Mouse (Mus musculus): ENCODE measurements around the gene Nup62.

The Nup62 gene

GRCm38 (mm10) chr7:44815721-44816469 is at the start of gene Nup62, which contains the start of gene Il4i1:
Gene Nup62, plus strand, starts transcription at chr7:44816088.
Gene Il4i1, plus strand, starts transcription at chr7:44816387.
- DNase-seq (ENCODE audit: low read depth, low spot score), result peak; percentile 98

DNA sequence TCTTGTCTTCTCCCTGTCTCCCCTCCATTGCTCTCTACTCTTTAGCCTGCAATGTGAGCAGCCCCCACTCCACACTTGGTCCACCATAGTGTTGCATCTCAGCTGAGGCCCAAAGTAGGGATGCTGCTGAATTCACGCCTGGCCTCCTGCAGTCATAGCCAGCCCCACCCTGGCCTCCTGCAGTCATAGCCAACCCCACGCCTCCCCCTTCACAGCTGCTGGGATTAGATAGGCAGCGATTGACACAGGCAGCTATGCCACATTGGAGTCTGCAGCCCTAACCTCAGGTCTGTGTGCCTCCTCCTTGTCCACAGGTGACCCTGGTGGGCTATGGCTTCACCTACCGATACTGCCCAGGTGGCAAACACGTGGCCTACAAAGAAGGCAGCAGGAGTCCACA is 47.8 kb upstream of the Nup62 start:
- DNase-seq (ENCODE audit: low read depth, low spot score), result no peak

DNA sequence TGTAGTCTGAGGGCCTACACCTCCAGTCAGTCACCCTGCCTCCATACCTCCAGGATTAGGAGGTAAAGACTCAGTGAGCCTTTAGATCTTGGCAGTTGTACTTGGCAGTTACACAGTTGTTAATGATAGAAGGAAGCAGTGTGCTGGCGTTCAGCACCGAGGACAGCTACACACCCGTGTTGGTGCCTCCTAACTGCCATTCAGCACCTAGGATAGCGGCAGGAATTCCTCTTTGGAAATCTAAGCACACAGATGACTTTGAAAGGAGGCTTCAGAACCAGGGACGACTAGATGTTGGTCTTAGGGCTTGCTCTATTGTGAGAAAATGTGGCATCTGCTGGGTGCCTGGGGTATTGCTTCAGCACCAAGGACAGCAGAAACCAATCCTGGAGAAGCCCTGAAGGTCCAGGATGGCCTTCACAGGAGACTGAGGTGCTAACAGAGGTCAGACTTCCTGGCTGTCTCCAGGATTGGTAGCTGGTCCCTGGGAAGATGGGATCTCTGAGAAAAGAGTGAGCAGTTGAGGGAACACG is 45.8 kb upstream of the Nup62 start:
- peak; percentile 55 for DNase-seq (ENCODE audit: low read depth, low spot score)

DNA sequence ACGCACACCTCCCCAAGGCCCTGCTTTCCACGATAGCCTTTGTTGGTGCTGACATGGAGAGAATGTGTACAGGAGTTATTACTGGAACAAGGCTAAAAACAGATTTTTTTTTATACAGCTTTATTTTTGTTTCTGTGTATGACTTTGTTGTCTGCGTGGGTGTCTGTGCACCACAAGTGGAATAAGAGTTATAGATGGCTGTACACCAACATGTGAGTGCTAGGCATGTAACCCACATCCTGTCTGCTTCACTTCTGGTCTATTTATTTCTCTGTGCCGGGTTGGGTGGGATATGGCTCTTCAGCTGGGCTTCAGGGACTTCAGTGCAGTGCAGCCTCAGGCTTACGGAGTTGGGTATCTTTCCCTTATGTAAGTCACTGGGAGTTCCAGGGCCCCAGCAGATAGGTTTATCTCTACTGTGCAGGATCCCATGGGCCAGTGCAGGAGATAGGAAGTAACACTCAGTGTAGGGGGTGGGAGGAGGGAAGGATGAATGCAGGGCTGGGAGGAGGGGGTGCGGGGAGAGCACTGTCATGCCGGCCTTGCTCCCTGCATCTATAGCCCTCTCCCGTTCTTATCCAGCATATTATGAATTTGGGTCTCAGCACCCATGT is 43.2 kb upstream of the Nup62 start:
- no peak for DNase-seq (ENCODE audit: low read depth, low spot score)

DNA sequence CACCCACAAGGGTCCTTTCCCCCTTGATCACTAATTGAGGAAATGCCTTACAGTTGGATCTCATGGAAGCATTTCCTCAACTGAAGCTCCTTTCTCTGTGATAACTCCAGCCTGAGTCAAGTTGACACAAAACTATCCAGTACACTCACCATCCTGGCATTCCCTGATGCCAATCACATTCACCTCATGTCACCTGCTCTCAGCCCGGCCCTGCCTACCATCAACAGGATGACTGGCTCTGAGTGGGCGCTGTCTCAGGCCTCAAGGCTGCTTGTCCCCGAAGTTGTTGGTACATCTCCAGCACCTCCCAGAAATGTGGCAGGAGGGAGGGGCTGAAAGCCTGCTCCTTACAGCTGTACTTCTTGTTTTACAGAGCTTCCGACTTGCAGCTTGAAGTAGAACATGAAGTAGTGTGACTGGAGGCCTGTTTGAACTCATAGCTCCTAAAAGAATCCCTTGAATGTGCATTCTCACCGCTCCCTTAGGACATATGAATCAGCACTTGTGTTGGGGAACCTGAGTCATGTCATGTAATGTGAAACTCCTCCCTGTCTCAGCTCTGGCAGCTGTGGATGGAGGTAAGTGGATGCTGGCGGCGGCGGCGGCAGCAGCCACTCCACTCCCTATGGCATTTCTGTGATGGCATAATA is 38.9 kb upstream of the Nup62 start:
- DNase-seq (ENCODE audit: low read depth, low spot score), result no peak

DNA sequence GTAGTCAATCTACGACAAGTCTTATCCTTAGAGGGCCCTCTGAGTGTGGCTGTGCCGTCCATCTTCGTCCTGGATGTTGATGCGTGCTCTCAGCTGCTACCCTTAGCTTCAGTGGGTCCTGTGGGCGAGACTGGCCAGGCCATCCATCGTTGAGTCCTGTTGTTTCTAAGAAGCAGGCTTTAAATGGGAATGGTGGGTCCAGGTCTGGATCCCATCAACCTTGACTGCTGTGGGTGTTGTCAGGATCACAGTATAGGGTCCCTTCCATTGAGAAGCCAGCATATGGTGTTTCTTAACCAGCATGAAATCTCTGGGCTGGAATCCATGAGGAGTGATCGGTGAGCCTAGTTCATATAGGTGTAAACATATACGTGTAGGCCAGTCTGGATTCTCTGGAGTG is 35.8 kb upstream of the Nup62 start:
- no peak for DNase-seq (ENCODE audit: low read depth, low spot score)

- DNase-seq (ENCODE audit: low read depth, low spot score), result no peak
These were observed 26.4 kb upstream of the Nup62 start for GRCm38 (mm10) chr7:44789531-44789930.

DNA sequence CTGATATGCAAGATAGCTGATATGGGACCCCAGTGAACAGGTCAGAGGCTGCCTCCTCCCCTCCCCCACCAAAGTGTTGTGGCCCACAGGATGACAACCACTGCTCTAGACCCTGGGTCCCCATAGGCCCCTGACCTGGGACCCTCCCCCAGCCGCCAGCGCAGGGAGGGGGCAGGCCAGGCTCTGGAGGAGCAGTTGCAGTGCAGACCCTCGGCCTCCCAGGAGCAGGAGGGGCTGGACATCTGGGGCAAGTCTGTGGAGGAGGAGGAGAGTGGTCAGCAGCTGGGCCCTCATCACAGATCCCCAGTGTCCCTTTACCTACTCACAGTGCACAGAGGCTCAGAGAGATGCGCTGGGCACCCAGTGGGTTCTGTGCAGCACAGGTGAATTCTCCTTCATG is 25.8 kb upstream of the Nup62 start:
- no peak for DNase-seq (ENCODE audit: low read depth, low spot score)

DNA sequence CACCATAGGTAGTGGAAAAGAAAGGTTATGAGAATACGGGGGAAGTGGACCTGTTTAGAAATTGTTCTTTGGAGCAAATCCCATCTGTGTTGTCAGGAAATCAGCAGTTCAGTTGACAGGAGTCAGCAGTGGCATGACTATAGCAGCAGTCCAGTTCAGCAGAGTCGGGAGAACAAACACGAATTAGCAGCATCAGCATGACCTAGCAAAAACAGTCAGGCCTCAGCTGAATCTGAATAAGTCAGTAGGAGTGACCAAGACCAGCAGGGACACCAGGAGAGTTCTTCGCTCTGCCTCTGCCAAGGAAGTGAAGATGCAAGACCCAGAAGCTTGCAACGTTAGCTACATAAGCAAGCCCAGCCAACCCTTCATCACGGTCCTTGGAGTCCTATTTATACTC is 23.1 kb upstream of the Nup62 start:
- DNase-seq (ENCODE audit: low read depth, low spot score), result no peak

GRCm38 (mm10) chr7:44808927-44809326 is 7.0 kb upstream of the Nup62 start:
- DNase-seq (ENCODE audit: low read depth, low spot score), result no peak

DNA sequence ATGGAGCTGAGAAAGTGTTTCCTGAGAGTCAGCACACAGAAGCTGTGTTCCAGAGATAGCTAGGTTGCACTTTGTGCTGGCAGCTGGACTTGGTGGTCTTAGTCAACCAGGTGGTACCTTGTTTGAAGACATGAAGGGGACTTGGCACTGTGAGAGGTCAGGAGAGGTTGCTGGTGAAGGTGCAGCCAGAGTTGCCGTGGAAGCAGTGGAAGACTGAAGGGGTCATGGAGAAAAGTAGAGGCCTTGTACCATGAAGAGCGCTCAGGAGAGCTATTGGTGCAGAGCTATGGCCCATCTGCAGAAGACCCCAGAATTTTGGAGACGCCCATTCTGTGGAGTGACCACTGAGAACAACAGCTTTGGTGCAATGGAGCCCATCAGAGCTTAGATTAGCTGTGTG is 6.4 kb upstream of the Nup62 start:
- no peak for DNase-seq (ENCODE audit: low read depth, low spot score)

DNA sequence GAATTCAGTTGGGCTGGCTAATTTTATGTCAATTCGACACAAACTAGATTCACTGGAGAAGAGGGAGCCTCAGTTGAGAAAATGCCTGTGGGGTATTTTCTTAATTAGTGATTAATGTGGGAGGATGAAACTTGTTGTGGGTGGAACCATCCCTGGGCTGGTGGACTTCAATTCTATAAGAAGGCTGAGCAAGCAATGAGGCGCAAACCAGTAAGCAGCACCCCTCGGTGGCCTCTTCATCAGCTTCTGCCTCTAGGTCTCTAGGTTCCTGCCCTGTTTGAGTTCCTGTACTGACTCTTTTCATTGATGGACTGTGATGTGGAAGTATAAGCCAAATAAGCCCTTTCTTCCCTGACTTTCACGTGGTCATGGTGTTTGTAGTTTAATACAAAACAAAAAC is 5.5 kb upstream of the Nup62 start:
- no peak for DNase-seq (ENCODE audit: low read depth, low spot score)

DNA sequence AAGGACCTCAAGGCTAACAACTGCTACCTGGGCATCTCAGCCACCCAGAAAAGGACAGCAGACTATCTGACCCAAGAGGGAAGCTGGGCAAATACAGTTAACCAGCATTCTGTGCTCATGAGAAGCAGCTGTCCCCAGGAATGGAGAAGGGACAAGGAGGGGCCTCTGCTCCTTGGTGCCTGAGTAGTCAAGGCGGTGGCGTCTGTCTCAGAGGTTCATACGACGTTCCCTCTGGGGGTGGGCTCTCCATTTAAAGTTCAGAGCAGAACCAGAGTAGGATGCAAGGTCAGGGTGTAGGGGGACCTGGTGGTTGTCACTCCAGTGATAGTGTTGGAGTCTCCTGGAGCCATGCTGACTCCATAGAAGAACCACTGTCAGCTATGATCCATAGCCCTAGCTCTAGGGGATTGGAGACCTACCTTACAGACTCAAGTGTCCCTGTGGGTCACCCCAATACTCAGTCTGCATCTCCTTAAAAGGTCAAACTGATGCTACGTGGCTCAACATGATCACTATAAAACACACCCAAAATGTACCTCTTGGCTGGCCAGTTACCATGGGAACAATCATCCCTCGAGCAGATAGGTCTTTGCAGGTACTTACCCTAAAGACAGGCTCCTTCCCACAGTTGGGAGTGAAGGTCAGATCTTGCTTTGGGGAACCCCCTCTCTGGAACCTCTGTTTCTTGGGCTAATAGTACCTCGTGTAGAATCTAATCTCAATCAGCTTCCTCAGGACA is 4.9 kb upstream of the Nup62 start:
- DNase-seq (ENCODE audit: low read depth, low spot score), result no peak

GRCm38 (mm10) chr7:44812651-44813325 is 3.1 kb upstream of the Nup62 start:
- DNase-seq (ENCODE audit: low read depth, low spot score), result no peak

DNA sequence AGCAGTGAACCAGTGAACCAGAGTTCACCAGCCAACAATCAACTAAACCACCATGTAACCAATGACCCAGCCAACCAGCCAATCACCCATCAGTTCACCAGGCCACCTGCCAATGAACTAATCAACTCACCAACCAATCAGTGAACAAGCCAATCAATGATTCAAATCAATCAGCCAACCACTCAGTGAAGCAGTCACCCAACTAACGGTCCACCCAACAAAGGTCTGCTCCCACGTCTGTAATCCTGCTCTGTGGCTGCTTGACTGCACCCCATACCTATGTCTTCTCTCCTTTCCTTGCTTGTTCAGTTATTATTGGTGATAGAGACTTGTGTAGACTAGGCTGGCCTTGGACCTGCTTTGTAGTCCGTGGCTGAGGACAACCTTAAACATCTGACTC is 1.9 kb upstream of the Nup62 start:
- DNase-seq (ENCODE audit: low read depth, low spot score), result no peak

DNA sequence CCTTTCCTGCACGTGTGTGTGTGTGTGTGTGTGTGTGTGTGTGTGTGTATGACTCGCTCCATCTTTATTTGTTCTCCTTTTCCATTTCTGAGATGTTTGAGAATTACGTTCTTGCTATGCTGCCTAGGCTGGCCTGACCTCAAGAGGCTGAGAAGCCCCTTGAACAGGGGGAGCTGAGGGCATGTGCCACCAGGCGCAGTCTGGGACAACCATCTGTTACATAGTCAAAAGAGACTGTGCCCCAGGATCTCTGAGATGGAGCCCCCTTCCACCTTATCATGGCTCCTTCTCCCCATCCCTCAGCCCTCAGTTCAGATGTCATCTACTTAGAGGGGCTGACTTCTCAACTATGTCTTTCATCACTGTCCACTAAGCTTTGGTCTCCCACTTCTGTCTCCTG is 1.5 kb upstream of the Nup62 start:
- DNase-seq (ENCODE audit: low read depth, low spot score), result no peak

- no peak for DNase-seq (ENCODE audit: low read depth, low spot score)
These were observed 835 bp upstream of the Nup62 start for GRCm38 (mm10) chr7:44814952-44815553.

- no peak for DNase-seq (ENCODE audit: low read depth, low spot score)
These were observed 658 bp downstream of the Nup62 start, which contains the start of gene Atf5 for GRCm38 (mm10) chr7:44816470-44817021. Gene Atf5, minus strand, starts transcription at chr7:44816658.

DNA sequence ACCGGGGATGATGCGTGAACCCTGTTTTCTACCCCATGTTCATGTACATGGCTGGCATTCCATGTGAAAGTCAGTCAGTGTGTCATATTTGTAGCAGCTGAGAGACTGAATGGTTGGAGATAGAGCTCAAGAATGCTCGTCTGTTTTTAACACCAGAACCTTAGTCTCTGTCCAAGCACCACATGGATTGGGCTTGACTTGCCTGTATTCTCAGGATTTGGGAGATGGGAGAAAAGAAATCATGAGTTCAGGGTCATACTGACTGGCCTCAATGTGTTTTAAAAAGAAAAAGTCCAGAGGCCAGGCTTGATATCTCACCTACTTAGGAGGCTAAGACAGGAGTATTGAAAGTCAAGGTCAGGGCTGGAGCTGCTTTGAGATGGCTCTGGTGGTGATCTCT is 1.6 kb downstream of the Nup62 start:
- DNase-seq (ENCODE audit: low read depth, low spot score), result no peak

- no peak for DNase-seq (ENCODE audit: low read depth, low spot score)
These were observed 2.3 kb downstream of the Nup62 start for GRCm38 (mm10) chr7:44818164-44818563.

All from WW6 (cell line).